Mouse (Mus musculus) mature B cell (primary cell): ENCODE results near the gene Os9.
"Not testable (repeated sequence)": the region's sequence is repeated elsewhere in the genome, so short reads cannot be mapped to it uniquely, and the experiment has no call there.

Source experiments
- in situ Hi-C: fragments of 300-500 bp; cut with MboI; formaldehyde crosslinking; loops from 2 replicates; pipeline ENCODE4 v1.14.3; 2019

The Os9 gene

GRCm38 (mm10) chr10:127063913-127064870, 56.7 kb downstream of the Os9 start:
- in situ Hi-C loops: no loop called here

- in situ Hi-C loops: no loop called here
Observed at GRCm38 (mm10) chr10:127063239-127063872, 57.6 kb downstream of the Os9 start, which contains the start of gene Cdk4. Gene Cdk4, plus strand, starts transcription at chr10:127063534.

GRCm38 (mm10) chr10:127062503-127062902, 58.4 kb downstream of the Os9 start:
- in situ Hi-C loops: no loop called here

- in situ Hi-C loops: not testable (repeated sequence)
Observed at GRCm38 (mm10) chr10:127062101-127062500, 58.8 kb downstream of the Os9 start.

- in situ Hi-C loops: no loop called here
Observed at GRCm38 (mm10) chr10:127061513-127061912, 59.4 kb downstream of the Os9 start.

GRCm38 (mm10) chr10:127061085-127061484, 59.8 kb downstream of the Os9 start:
- in situ Hi-C loops: no loop called here

- in situ Hi-C loops: no loop called here
Observed at GRCm38 (mm10) chr10:127059968-127060916, 60.7 kb downstream of the Os9 start, which contains the start of gene March9. Gene March9, minus strand, starts transcription at chr10:127060184.

GRCm38 (mm10) chr10:127059174-127059967, 61.6 kb downstream of the Os9 start:
- in situ Hi-C loops: no loop called here

- in situ Hi-C loops: no loop called here
Observed at GRCm38 (mm10) chr10:127058708-127059107, 62.2 kb downstream of the Os9 start.

GRCm38 (mm10) chr10:127058161-127058560, 62.8 kb downstream of the Os9 start:
- in situ Hi-C loops: no loop called here

GRCm38 (mm10) chr10:127056490-127056889, 64.4 kb downstream of the Os9 start:
- in situ Hi-C loops: no loop called here

- in situ Hi-C loops: no loop called here
Observed at GRCm38 (mm10) chr10:127055406-127055805, 65.5 kb downstream of the Os9 start.

GRCm38 (mm10) chr10:127054646-127055045, 66.3 kb downstream of the Os9 start:
- in situ Hi-C loops: no loop called here

- in situ Hi-C loops: no loop called here
Observed at GRCm38 (mm10) chr10:127050119-127050474, 70.8 kb downstream of the Os9 start.

GRCm38 (mm10) chr10:127049395-127050118, 71.4 kb downstream of the Os9 start:
- in situ Hi-C loops: no loop called here

GRCm38 (mm10) chr10:127048608-127049394, 72.1 kb downstream of the Os9 start:
- in situ Hi-C loops: no loop called here

GRCm38 (mm10) chr10:127047954-127048353, 73.0 kb downstream of the Os9 start, which contains the start of gene Cyp27b1:
Gene Cyp27b1, plus strand, starts transcription at chr10:127048250.
- in situ Hi-C loops: no loop called here
